Mouse (Mus musculus): ENCODE results near the gene Thsd7a. TPM values are rescaled to one million over a fixed set of nuclear protein-coding genes. Genes with fewer than 3 reads are reported as not detected.

Thsd7a gene
- polyA plus RNA-seq, 1 experiment from 2014 or later: 29.8 TPM

DNA sequence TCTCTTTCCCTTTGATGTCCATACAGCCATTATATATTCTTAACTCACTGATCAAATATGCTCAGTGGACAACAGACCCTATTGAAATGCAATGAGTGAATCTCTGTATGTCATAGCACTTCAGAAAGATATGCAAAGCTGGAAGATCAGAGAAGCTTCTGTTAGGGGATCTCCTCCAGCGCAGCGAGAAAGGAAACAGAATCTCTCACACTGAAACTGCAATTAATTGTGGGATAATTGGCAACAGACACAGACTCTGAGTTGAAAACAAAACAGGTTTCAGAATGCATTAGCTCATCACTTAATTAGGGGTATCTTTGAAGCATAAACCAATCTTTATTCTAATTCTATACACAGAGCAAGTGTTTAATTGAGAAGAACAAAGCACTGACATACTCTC lies 146.3 kb downstream of the Thsd7a start:
- no peak for DNase-seq (ENCODE audit: low spot score)
- no peak overlapping the region for H3K4me3 ChIP-seq
- 59% methylated on average over 2 of the region's 2 CpGs for WGBS
- no peaks in the 10 kb centered on the region for H3K4me1 ChIP-seq (replicated peaks)
- no peak overlapping the region for H3K27ac ChIP-seq
- no peaks in the 10 kb centered on the region for H3K27me3 ChIP-seq (ENCODE audit: insufficient read depth, poor library complexity, severe bottlenecking)
- no peaks in the 10 kb centered on the region for H3K36me3 ChIP-seq
- H3K9me3 ChIP-seq: no peaks in the 10 kb centered on the region

DNA sequence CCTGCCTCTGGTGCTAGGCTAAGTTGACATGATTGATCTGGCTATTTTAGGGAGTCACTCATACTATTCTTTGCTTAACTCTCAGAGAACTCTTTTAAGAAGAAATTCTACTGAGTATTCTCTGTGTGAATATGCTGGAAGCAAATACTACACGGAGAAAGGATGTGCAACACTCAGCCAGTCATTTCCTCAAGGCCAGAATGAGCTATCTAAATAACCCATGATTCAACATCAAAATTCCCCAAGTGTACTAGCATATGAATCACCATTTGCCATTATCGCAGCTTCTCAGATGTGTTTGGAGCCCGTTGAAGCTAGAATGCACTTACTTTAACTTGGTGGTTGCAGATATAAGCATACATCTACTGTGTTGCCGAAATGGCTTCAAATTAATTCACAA lies 147.0 kb downstream of the Thsd7a start:
- WGBS: 86% methylated on average over 4 of the region's 4 CpGs
- Histone ChIP-seq H3K4me3 (no peak overlapping the region), H3K27ac (no peak overlapping the region), H3K9me3 (no peaks in the 10 kb centered on the region), H3K36me3 (no peaks in the 10 kb centered on the region), H3K4me1 (replicated peaks) (no peaks in the 10 kb centered on the region), H3K27me3 (ENCODE audit: insufficient read depth, poor library complexity, severe bottlenecking) (no peaks in the 10 kb centered on the region)
- no peak for DNase-seq (ENCODE audit: low spot score)

DNA sequence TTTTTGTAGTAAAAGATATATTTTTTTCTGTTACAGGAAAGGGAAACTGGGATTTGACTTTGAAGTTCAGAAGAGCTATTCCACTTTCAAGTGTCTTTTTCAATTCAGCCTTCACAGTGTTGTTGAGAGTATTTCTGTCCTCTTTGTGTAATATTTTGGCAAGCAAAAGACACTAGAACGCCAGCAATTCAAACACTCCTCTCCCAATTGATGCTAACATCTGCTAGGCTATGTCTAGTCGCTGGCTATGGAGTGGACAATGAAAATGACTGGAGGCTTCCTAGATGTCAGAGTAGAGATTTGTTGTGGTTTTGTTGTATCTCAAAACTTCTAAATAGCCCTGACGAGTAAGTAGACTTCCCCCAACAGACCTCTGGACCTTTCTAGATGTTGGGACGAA lies 164.8 kb downstream of the Thsd7a start:
- DNase-seq (ENCODE audit: low spot score): no peak
- Histone ChIP-seq H3K4me1 (replicated peaks) (no peaks in the 10 kb centered on the region), H3K27ac (no peak overlapping the region), H3K9me3 (no peaks in the 10 kb centered on the region), H3K27me3 (ENCODE audit: insufficient read depth, poor library complexity, severe bottlenecking) (no peaks in the 10 kb centered on the region), H3K4me3 (no peak overlapping the region), H3K36me3 (no peaks in the 10 kb centered on the region)
- WGBS: 85% methylated on average over 4 of the region's 4 CpGs

DNA sequence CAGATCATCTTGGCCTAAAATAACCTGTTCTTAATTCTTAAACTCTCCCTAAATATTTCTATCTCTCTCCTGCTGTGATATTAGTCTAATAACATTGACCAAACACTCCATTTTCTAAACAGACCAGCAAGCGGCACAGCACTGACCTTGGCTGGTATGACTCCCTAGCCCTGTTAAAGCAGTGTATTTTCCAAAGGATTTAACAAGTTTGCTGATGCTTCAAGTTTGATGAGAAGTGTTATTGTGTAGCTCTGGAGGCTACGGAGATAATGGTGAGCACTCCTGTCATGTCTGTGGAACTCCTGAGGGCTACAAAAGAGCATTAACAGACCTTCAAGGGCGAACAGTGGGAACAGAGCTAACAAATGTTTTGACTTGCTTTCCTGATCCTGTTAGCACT lies 168.1 kb downstream of the Thsd7a start:
- H3K9me3 ChIP-seq: no peaks in the 10 kb centered on the region
- H3K4me3 ChIP-seq: no peak overlapping the region
- no peaks in the 10 kb centered on the region for H3K36me3 ChIP-seq
- 69% methylated on average over 3 of the region's 3 CpGs for WGBS
- no peak overlapping the region for H3K27ac ChIP-seq
- no peaks in the 10 kb centered on the region for H3K4me1 ChIP-seq (replicated peaks)
- H3K27me3 ChIP-seq (ENCODE audit: insufficient read depth, poor library complexity, severe bottlenecking): no peaks in the 10 kb centered on the region
- no peak for DNase-seq (ENCODE audit: low spot score)

DNA sequence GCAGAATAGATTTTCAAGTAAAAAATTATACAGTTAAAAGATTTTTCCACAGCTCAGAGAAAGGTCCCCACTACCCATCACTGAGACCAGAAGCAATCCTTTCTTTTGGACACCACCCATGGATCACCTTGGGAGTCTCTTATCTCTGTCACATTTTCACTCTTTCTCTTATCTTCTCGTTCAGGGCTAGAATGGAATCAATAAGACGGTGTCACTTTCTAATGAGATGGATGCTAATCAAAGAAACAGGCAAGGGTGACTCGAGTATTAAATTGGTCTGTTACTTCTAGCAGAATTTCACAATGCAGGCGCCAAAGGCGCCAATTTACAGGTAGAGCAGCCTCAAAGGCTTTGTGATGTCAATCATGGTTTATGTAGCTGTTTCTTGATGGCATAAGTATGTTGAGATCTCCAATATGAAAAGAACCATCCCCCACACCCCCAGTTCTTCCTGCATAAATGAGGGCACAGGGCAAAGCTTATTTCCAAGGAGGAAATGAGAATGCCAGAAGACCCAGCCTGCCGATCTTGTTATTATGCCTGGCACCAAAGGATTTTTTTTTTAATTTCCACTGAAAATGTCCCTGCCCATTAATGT lies 173.5 kb downstream of the Thsd7a start:
- DNase-seq (ENCODE audit: low spot score): no peak

DNA sequence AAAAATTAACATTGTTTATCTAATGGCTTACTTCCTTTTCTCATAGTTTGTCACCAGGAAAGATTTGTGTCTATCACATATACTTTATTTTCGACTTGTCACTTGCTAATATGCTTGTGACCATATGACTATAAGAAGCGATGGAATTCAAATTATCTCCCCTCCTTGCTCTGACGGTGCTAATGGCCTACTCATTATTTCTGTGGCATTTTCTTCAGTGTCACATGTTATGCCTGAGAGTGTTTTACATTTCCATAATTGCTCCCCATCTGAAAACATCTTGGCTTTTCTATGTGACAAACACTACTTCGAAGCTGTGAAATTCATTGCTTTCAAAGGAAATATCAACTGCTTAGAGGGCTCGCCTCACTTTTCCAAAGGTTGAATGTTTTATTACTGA lies 177.0 kb downstream of the Thsd7a start:
- DNase-seq (ENCODE audit: low spot score): no peak
- H3K9me3 ChIP-seq: no peaks in the 10 kb centered on the region
- H3K27ac ChIP-seq: no peak overlapping the region
- no peaks in the 10 kb centered on the region for H3K27me3 ChIP-seq (ENCODE audit: insufficient read depth, poor library complexity, severe bottlenecking)
- H3K4me1 ChIP-seq (replicated peaks): no peaks in the 10 kb centered on the region
- no peaks in the 10 kb centered on the region for H3K36me3 ChIP-seq
- WGBS: 91% methylated on average over 5 of the region's 5 CpGs
- H3K4me3 ChIP-seq: no peak overlapping the region

More for the DNA sequence above, 173.5 kb downstream of the Thsd7a start:
- Histone ChIP-seq H3K4me3 (no peak overlapping the region), H3K27ac (no peak overlapping the region), H3K4me1 (replicated peaks) (no peaks in the 10 kb centered on the region), H3K9me3 (no peaks in the 10 kb centered on the region), H3K27me3 (ENCODE audit: insufficient read depth, poor library complexity, severe bottlenecking) (no peaks in the 10 kb centered on the region), H3K36me3 (no peaks in the 10 kb centered on the region)
- WGBS: 76% methylated on average over 6 of the region's 6 CpGs

DNA sequence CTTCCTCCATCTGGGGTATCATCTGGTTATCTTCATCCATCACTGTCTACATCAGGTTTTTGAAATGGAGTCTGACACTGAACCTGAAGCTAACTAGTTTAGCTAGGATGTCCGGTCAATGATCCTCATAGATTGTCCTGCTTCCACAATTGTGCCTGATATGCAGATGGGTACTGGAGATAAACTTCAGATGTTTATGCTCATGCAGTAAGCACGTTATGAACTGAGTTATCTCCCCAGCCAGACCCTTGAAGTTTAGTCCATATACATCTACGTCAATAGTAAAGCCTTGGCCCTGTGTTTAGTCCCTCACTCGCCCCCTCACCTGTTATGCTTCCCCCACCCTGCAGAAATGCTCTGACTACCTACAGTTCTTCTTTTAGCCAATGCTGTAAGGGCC lies 184.1 kb downstream of the Thsd7a start:
- H3K4me1 ChIP-seq (replicated peaks): no peaks in the 10 kb centered on the region
- H3K27ac ChIP-seq: no peak overlapping the region
- no peaks in the 10 kb centered on the region for H3K27me3 ChIP-seq (ENCODE audit: insufficient read depth, poor library complexity, severe bottlenecking)
- 85% methylated on average over 4 of the region's 4 CpGs for WGBS
- DNase-seq (ENCODE audit: low spot score): no peak
- H3K4me3 ChIP-seq: no peak overlapping the region
- H3K9me3 ChIP-seq: no peaks in the 10 kb centered on the region
- H3K36me3 ChIP-seq: no peaks in the 10 kb centered on the region

DNA sequence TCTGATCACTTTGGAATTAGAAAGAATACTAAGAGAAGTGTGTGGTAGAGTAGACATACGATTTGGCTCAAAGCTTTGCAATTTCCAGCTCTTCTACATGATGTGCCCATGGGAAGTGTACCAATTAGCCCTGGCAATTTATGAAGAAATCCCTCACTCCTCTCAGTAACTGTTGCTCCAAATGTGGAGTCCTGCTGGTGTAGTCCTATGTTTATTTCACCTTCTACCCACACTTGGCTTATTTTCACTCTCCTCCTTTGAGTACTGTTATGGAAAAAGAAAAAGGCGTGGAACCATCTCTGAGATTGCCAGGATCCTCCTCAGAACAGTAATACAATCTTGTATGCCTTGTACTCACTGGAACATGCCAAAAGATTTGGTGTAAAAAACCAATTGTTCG lies 186.9 kb downstream of the Thsd7a start:
- no peak overlapping the region for H3K27ac ChIP-seq
- WGBS: 91% methylated on average over 3 of the region's 3 CpGs
- H3K4me3 ChIP-seq: no peak overlapping the region
- no peaks in the 10 kb centered on the region for H3K27me3 ChIP-seq (ENCODE audit: insufficient read depth, poor library complexity, severe bottlenecking)
- DNase-seq (ENCODE audit: low spot score): no peak
- H3K4me1 ChIP-seq (replicated peaks): no peaks in the 10 kb centered on the region
- no peaks in the 10 kb centered on the region for H3K36me3 ChIP-seq
- no peaks in the 10 kb centered on the region for H3K9me3 ChIP-seq

DNA sequence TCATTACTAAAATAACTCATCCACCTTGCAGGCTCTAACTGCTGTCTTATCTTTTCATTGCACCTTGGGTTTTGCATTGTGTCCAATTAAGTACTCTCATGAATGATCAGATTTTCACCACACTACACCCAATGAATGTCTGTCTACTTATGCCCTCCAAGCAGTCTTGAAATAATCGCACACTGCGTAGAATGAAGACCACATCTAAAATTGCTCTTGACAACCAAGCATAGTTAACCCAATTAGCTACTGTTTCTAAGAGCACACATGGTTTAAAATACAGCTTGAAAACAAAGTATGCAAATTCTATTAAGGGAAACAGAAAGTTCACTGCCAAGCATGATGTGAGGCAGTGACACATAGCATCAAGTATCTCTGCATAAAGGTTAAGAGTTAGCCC lies 188.7 kb downstream of the Thsd7a start:
- 94% methylated on average over 2 of the region's 2 CpGs for WGBS
- no peak for DNase-seq (ENCODE audit: low spot score)

DNA sequence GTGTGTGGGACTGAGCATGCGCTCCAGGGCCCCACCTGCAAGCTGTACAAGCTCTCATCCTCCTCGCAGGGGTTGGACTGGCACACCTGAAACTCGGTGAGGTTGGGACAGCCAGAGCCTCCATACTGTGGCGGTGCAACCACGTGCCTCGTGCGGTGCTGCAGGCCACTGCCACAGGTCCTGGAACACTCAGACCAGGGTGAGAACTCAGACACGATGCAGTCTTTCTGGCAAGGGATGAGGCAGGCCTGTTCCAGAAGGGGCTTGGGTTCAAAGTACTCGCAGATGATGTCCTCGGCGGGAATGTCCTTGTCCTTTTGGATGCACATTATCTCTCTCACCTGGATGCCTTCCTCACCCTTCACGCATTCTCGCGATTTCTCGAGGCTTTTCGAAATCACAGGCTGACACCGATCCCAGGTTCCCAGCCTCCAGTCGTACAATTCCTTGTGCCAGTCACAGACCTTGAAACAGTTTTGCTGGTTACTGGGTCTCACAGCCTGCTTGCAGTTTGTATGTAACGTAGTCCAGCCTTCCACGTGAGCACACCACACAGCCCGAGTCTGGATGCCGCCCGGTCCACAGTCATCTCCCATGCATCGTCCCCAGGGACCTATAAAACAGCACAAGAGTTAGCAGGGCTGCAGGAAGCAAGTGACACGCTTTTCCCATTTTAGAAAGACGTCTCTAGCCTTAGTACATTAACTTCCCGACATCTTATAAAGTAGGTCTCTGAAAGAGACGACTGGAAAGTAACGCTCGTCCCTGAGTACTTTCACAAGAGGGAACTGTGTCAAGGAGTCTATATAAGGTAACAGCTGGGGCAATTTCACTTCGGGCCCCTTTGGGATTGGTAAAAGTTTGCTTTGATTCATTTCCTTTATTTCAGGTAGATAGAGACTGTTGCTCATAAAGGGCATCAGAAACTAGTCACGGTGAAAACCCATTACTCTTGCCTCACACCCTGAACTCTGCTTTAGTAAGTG lies 193.8 kb downstream of the Thsd7a start:
- peaks cover 9% of the 10 kb centered on the region; the same call in 1 of the 2 replicates for H3K4me1 ChIP-seq (replicated peaks)
- H3K27me3 ChIP-seq (ENCODE audit: insufficient read depth, poor library complexity, severe bottlenecking): no peaks in the 10 kb centered on the region
- 91% methylated on average over 32 of the region's 32 CpGs for WGBS
- H3K4me3 ChIP-seq: no peak overlapping the region
- H3K9me3 ChIP-seq: no peaks in the 10 kb centered on the region
- DNase-seq (ENCODE audit: low spot score): no peak
- no peak overlapping the region for H3K27ac ChIP-seq
- H3K36me3 ChIP-seq: peaks cover 12% of the 10 kb centered on the region

More for the DNA sequence above, 188.7 kb downstream of the Thsd7a start:
- Histone ChIP-seq H3K4me3 (no peak overlapping the region), H3K4me1 (replicated peaks) (no peaks in the 10 kb centered on the region), H3K9me3 (no peaks in the 10 kb centered on the region), H3K36me3 (no peaks in the 10 kb centered on the region; the same call in 1 of the 2 replicates), H3K27me3 (ENCODE audit: insufficient read depth, poor library complexity, severe bottlenecking) (no peaks in the 10 kb centered on the region), H3K27ac (no peak overlapping the region)

DNA sequence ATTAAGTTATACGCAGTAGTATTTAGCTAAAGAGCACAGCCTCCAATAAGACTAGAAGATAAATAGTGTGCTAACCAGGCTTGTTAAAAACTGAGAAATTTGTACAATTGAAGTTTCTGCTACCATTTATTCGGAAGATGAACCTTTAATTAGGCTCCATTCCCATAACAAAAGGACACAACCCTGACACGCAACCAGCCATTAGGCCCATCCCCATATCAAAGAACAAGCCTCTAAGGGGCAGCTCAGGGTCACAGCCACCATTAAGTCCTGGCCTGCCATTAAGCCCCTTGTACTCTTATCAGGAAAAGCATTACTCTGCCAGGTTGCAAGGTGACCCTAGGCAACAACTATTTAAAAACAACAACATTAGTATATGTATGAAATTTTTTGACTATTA lies 198.0 kb downstream of the Thsd7a start:
- H3K36me3 ChIP-seq: peaks cover 12% of the 10 kb centered on the region
- H3K9me3 ChIP-seq: no peaks in the 10 kb centered on the region
- H3K27ac ChIP-seq: no peak overlapping the region
- DNase-seq (ENCODE audit: low spot score): no peak
- no peak overlapping the region for H3K4me3 ChIP-seq
- no peaks in the 10 kb centered on the region for H3K27me3 ChIP-seq (ENCODE audit: insufficient read depth, poor library complexity, severe bottlenecking)
- H3K4me1 ChIP-seq (replicated peaks): peaks cover 14% of the 10 kb centered on the region; the same call in 1 of the 2 replicates
- 65% methylated on average over 3 of the region's 3 CpGs for WGBS

DNA sequence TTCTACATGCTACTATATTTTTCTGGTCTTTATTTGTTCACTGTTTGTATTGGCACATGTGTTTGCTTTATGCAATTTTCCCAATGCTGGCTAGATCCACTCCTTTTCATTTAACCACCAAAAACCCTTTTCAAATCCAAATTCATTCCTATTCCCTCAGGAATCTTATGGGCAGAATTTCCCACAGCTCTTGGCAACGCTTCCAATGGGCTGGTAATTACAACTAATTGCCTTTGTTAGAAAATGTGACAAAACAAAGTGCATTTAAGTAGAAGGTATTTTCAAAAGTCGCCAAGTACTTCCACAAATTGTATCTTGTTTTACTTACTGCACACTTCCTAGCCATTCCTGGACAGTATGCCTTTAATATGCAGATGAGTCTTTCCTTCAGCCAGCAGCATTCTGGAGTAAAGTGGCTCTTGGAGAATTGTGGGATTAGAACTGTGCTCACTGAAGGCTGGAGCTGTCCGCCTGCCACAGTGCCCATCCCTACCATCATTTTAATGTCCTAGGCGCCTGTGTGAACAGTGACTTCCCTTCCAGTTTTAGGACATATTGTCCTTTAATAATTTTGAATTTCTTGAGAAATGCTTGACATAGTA lies 199.1 kb downstream of the Thsd7a start:
- Histone ChIP-seq H3K4me3 (no peak overlapping the region), H3K36me3 (peaks cover 9% of the 10 kb centered on the region), H3K9me3 (no peaks in the 10 kb centered on the region), H3K4me1 (replicated peaks) (peaks cover 14% of the 10 kb centered on the region; the same call in 1 of the 2 replicates), H3K27me3 (ENCODE audit: insufficient read depth, poor library complexity, severe bottlenecking) (no peaks in the 10 kb centered on the region), H3K27ac (no peak overlapping the region)
- DNase-seq (ENCODE audit: low spot score): no peak
- WGBS: 73% methylated on average over 4 of the region's 4 CpGs

DNA sequence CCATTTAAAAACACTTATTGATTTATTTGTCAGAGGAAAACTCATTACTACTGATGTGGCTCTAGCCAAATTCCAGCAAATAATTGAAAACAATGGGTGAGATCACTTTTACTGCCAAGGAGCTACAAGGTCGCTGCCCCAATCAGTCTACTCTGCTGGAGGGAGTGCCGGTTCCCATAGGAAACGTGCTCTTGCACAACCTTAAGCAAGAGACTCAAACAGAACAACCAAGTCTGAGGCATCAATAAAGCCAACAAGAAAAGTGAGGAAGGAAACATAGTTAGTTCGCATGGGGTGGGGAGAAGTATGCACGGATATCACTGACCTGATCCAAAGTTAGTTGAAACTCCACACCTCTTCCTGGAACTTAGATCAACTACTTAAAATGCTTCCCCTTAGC lies 205.1 kb downstream of the Thsd7a start:
- Histone ChIP-seq H3K27me3 (ENCODE audit: insufficient read depth, poor library complexity, severe bottlenecking) (no peaks in the 10 kb centered on the region), H3K36me3 (no peaks in the 10 kb centered on the region), H3K4me3 (no peak overlapping the region), H3K27ac (no peak overlapping the region), H3K9me3 (no peaks in the 10 kb centered on the region), H3K4me1 (replicated peaks) (peaks cover 4% of the 10 kb centered on the region; the same call in 1 of the 2 replicates)
- DNase-seq (ENCODE audit: low spot score): no peak
- WGBS: 42% methylated on average over 5 of the region's 5 CpGs

All from hindbrain, embryonic 10.5 days (tissue).